Mouse (Mus musculus) G1E (cell line): ENCODE results near the gene Nckap5l. TPM values are rescaled to one million over a fixed set of nuclear protein-coding genes. Genes with fewer than 3 reads are reported as not detected.

ENCODE experiments used
- ATAC-seq: 2 replicates; pipeline ENCODE4 v1.8.0; 2016; ENCODE audit warnings: mild to moderate bottlenecking; ENCODE audit not compliant: insufficient number of reproducible peaks, poor library complexity, low FRiP score, severe bottlenecking; ENCODE audit errors: extremely low read depth
- DNase-seq: peaks from one replicate; pipeline ENCODE4 v3.0.0; 2012; ENCODE audit warnings: low spot score
- H3K27me3 ChIP-seq: 2 replicates; pipeline ENCODE4 v1.6.1; 2012; ENCODE audit warnings: mild to moderate bottlenecking, low read length, inconsistent platforms; ENCODE audit not compliant: insufficient read depth
- H3K36me3 ChIP-seq: replicated peaks from 2 replicates; pipeline ENCODE3; 2012; ENCODE audit warnings: mild to moderate bottlenecking, inconsistent platforms
- H3K4me1 ChIP-seq: 2 replicates; pipeline ENCODE4 v1.6.1; 2012; ENCODE audit warnings: low read depth, low read length, inconsistent platforms, mixed read lengths; ENCODE audit not compliant: insufficient read depth
- H3K4me3 ChIP-seq: 2 replicates; pipeline ENCODE4 v1.5.1; 2012; ENCODE audit warnings: low read depth, mild to moderate bottlenecking, inconsistent platforms, low read length, moderate library complexity, mixed read lengths
- H3K9me3 ChIP-seq: replicated peaks from 2 replicates; pipeline ENCODE4 v1.6.1; 2012; ENCODE audit warnings: inconsistent platforms
- CTCF ChIP-seq: IDR thresholded peaks from 2 replicates; pipeline ENCODE4 v1.5.1; 2012; ENCODE audit warnings: low read depth, low read length, inconsistent platforms, mixed read lengths
- GATA1 ChIP-seq: IDR thresholded peaks from 2 replicates; pipeline ENCODE4 v1.6.1; 2012; ENCODE audit warnings: borderline replicate concordance, low read length, inconsistent platforms, mixed read lengths
- GATA2 ChIP-seq: IDR thresholded peaks from 2 replicates; pipeline ENCODE4 v1.6.1; 2012; ENCODE audit warnings: low read depth, low read length, inconsistent platforms, borderline replicate concordance
- POLR2AphosphoS5 ChIP-seq: IDR thresholded peaks from 2 replicates; pipeline ENCODE4 v1.6.1; 2012; ENCODE audit warnings: low read depth, low read length, inconsistent platforms; ENCODE audit not compliant: insufficient replicate concordance
- TAL1 ChIP-seq: conservative IDR thresholded peaks from 2 replicates; pipeline ENCODE4 v1.6.1; 2012; ENCODE audit warnings: low read depth, low read length, inconsistent platforms, mixed read lengths
- polyA plus RNA-seq: library from polyadenylated mRNA; stranded (reverse); fragments of >175 nt; gene quantifications from 2 replicates; pipeline ENCODE4 v1.2.3, GENCODE M21; 2012
- total RNA-seq, 2 experiments: library from RNA; stranded (forward) in 1 of 2; stranded (reverse) in 1 of 2; fragments of 200-1000 nt in 1 of 2; fragments of >200 nt in 1 of 2; fragmentation: Nextera tagmentation in 1 of 2; gene quantifications; 2 replicates each; pipeline ENCODE4 v1.2.3; 2014 to 2017

Nckap5l gene
- total and polyA plus RNA-seq, 3 experiments, result 0.60 to 16.1 (median 15.2) TPM

DNA sequence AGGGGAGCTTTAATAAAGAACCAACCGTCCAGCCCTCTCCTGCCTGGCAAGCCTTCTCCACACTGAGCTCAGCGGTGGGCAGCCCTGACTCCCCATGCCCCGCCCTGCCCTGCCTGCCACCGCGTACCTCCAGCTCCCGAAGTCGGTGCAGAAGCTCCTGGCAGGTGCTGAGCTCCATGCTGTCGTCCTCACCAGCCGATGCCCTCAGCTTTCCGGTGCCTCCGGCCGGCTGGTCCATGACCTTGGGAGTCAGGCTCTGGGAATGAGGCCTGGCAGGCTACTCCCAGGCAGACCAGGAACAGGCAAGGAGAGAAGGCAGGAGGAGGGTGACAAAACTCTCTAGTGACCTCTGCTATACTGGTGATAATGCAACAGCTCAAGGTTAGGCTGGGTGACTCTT, 23.6 kb downstream of the Nckap5l start:
- Histone ChIP-seq H3K27me3 (no peaks in the 10 kb centered on the region; the same call in 1 of the 2 replicates), H3K9me3 (no peaks in the 10 kb centered on the region), H3K4me1 (no peaks in the 10 kb centered on the region; the same call in 1 of the 2 replicates), H3K36me3 (peaks cover 41% of the 10 kb centered on the region), H3K4me3 (no peak overlapping the region)
- DNase-seq (no peak), ATAC-seq (no peak)
- TF ChIP-seq POLR2AphosphoS5 (no peak), GATA1 (no peak), TAL1 (no peak), GATA2 (no peak), CTCF (no peak)

DNA sequence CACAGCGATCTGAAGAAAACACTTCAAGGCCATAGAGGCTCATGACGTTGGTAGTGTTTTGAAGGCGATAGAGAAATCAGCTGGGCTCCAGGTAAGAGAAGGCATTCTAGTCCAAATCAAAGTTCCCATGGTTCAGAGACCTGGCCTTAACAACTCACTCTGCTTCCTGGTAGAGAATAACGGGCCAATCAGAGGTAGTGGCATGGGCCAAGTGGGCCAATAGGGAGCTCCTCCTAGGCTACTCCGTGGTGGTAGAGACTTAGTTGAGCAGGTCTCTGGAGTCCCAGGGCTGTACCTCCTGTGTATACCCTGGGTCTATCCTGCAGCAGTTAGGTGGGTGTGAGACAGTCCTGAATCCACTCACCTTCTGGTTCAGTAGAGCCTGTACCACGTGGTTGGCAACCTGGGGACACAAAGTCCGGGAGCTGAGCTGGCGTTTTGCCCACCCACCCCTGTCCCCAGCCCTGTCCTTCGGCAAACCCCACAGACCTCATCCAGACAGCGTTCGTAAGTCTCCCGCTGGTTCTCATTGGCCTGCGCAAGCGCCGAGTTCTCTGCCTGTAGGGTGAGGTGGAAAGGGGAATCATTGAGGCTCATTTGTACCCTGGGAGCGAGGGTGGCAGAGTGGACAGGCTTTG, 24.3 kb downstream of the Nckap5l start:
- no peak for DNase-seq
- ATAC-seq, result no peak
- TF ChIP-seq TAL1 (no peak), POLR2AphosphoS5 (no peak), CTCF (no peak), GATA2 (no peak), GATA1 (no peak)

DNA sequence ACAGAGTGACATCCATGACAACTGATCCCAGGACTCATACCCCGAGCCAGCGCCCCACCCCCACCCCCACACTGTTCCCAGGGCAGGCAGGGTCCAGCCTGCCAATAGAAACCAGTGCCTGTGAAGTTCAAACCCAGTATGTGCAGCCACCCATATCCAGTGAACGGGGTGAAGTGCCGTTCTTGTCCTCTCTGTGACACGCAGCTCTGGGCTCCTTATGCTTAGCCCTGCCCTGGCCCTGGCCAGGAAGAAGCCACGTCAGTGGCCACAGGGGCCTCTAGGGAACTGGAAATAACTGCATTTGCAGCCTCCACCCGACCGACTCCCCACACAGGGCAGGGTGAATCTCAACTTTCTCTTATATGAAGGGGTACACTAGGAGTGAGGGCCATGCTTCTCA, 25.6 kb downstream of the Nckap5l start:
- Histone ChIP-seq H3K9me3 (no peaks in the 10 kb centered on the region), H3K4me1 (no peaks in the 10 kb centered on the region; the same call in 1 of the 2 replicates), H3K36me3 (peaks cover 47% of the 10 kb centered on the region), H3K27me3 (no peaks in the 10 kb centered on the region; the same call in 1 of the 2 replicates), H3K4me3 (no peak overlapping the region)
- DNase-seq (no peak), ATAC-seq (no peak)
- TF ChIP-seq GATA1, result no peak
- TF ChIP-seq POLR2AphosphoS5, result no peak
- no peak for TF ChIP-seq GATA2
- TF ChIP-seq CTCF, result no peak
- TF ChIP-seq TAL1, result no peak

More for the DNA sequence above, 24.3 kb downstream of the Nckap5l start:
- Histone ChIP-seq H3K36me3 (peaks cover 39% of the 10 kb centered on the region), H3K4me3 (no peak overlapping the region), H3K4me1 (no peaks in the 10 kb centered on the region; the same call in 1 of the 2 replicates), H3K27me3 (no peaks in the 10 kb centered on the region; the same call in 1 of the 2 replicates), H3K9me3 (no peaks in the 10 kb centered on the region)

DNA sequence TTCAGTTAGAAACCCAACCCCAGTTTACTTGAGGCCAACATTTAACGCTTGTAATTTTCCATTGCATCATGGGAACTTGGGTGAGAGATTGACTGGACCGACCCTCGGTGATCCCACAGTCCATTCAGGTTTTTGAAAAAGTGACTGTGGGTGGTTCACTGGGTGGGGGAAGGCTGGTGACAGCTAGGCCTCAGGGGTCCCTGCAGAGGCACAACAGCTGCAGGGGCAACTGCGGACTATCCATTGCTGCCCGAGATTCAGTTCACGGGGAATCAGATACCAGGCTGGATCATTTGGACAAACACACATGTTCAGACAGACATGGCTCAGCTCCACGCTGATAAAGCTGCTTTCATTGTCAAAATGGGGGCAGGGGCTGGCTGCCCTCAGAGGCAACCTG, 26.0 kb downstream of the Nckap5l start:
- Histone ChIP-seq H3K9me3 (no peaks in the 10 kb centered on the region), H3K27me3 (no peaks in the 10 kb centered on the region; the same call in 1 of the 2 replicates), H3K4me3 (no peak overlapping the region), H3K4me1 (no peaks in the 10 kb centered on the region; the same call in 1 of the 2 replicates), H3K36me3 (peaks cover 47% of the 10 kb centered on the region)
- ATAC-seq, result no peak
- TF ChIP-seq CTCF (no peak), GATA2 (no peak), POLR2AphosphoS5 (no peak), GATA1 (no peak), TAL1 (no peak)
- no peak for DNase-seq

DNA sequence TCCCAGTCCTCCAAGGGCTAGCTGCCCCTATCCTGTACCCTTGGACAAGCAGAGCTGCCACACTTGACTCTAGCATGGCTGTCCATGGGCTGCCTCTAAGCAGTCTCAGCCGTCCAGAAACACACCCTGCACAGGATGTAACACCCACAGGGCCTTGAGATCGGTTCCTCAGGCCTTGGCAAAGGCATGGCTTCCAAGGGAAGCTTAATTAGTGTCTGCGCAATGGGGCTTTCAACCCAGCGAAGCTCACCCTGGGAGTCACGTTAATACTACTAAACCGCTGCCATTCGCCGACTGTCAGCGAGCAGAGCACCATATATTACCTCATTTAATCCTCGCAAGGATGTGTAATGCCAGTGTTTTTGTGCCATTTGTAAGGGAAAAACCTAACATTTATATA, 26.5 kb downstream of the Nckap5l start:
- Histone ChIP-seq H3K4me1 (no peaks in the 10 kb centered on the region; the same call in 1 of the 2 replicates), H3K36me3 (peaks cover 49% of the 10 kb centered on the region), H3K4me3 (no peak overlapping the region), H3K27me3 (no peaks in the 10 kb centered on the region), H3K9me3 (no peaks in the 10 kb centered on the region)
- no peak for DNase-seq
- TF ChIP-seq TAL1 (no peak), POLR2AphosphoS5 (no peak), CTCF (no peak), GATA2 (no peak), GATA1 (no peak)
- no peak for ATAC-seq

DNA sequence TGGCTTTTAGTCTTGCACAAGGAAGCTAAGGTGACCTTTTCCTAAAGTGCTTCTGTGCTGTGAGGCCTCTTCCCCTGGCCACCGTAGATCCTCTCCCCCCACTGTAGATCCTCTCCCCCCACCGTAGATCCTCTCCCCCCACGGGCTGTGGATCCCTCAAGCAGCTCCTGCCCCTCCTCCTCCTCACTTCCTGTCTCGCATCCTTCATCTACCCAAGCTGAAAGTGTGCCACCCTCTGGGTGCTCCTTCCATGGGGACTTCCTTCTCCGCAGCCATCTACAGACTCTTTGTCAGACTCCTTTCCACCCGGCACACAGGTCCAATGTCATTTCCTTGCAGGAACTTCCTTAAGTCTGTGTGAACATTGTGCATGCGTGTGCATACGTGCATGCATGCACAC, 27.2 kb downstream of the Nckap5l start:
- Histone ChIP-seq H3K9me3 (no peaks in the 10 kb centered on the region), H3K4me3 (no peak overlapping the region), H3K4me1 (no peaks in the 10 kb centered on the region; the same call in 1 of the 2 replicates), H3K36me3 (peaks cover 49% of the 10 kb centered on the region), H3K27me3 (no peaks in the 10 kb centered on the region)
- TF ChIP-seq GATA2, result no peak
- TF ChIP-seq POLR2AphosphoS5, result no peak
- no peak for DNase-seq
- ATAC-seq, result no peak

DNA sequence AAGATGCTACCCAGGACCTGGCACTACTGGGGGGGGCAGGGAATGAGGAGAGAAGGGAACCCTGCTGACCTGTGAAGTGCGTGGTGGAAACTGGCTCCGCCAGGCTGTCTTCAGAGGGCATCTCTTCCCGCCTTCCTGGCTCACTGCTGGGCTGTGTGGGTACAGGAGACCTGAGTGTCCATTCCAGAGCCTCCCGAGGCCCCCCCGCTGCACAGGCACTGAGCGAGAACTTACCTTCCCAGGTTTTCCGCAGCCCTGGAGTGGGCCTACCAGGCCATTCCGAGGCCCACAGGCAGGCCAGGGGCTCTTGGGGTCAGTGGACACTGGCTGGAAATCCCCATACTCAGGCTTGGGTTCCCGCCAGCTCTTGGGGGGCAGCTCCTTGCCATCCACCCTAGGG, 33.7 kb downstream of the Nckap5l start:
- Histone ChIP-seq H3K9me3 (no peaks in the 10 kb centered on the region), H3K27me3 (no peaks in the 10 kb centered on the region), H3K4me3 (no peak overlapping the region), H3K4me1 (no peaks in the 10 kb centered on the region; the same call in none of the 2 replicates), H3K36me3 (peaks cover 27% of the 10 kb centered on the region)
- ATAC-seq (no peak), DNase-seq (no peak)
- TF ChIP-seq GATA1, result no peak
- TF ChIP-seq GATA2, result no peak
- TF ChIP-seq TAL1, result no peak
- TF ChIP-seq CTCF, result no peak
- no peak for TF ChIP-seq POLR2AphosphoS5
